7 mouse cellular contexts compared by ENCODE assay signal in genomic region chr5:136988420-136988819, GRCm38 (mm10). TPM values are rescaled to one million over a fixed set of nuclear protein-coding genes. Genes with fewer than 3 reads are reported as not detected.
DNase-seq lines count a peak whose midpoint lies in the region; ATAC-seq lines count a peak whose summit lies in the region.

No protein-coding gene starts in this region.

- H3K4me3 ChIP-seq in embryonic facial prominence, embryonic 11.5 days (ENCODE audit: low read depth, low read length): peak overlapping the region; percentile 91
- peak overlapping the region; percentile 94 for H3K4me3 ChIP-seq in hindbrain, embryonic 10.5 days
- H3K4me3 ChIP-seq in liver, embryonic 12.5 days: peak overlapping the region; percentile 88
- peak overlapping the region; percentile 56 for H3K4me3 ChIP-seq in neural tube, embryonic 13.5 days

- H3K9me3 ChIP-seq in embryonic facial prominence, embryonic 11.5 days (replicated peaks; ENCODE audit: control insufficient read depth, low read length): no peaks in the 10 kb centered on the region
- no peaks in the 10 kb centered on the region for H3K9me3 ChIP-seq in hindbrain, embryonic 10.5 days
- no peaks in the 10 kb centered on the region for H3K9me3 ChIP-seq in liver, embryonic 12.5 days (replicated peaks)
- H3K9me3 ChIP-seq in neural tube, embryonic 13.5 days: no peaks in the 10 kb centered on the region

- no peak overlapping the region for H3K27ac ChIP-seq in embryonic facial prominence, embryonic 11.5 days (replicated peaks; ENCODE audit: low read depth, low read length)
- H3K27ac ChIP-seq in hindbrain, embryonic 10.5 days: peak overlapping the region; percentile 100
- peak overlapping the region; percentile 12; the same call in 1 of the 2 replicates for H3K27ac ChIP-seq in liver, embryonic 12.5 days
- H3K27ac ChIP-seq in neural tube, embryonic 13.5 days (replicated peaks): 0 out of 2 replicates have a peak overlapping the region, but pooled peaks have one; percentile 97

- H3K9ac ChIP-seq in embryonic facial prominence, embryonic 11.5 days (replicated peaks; ENCODE audit: low read length): peak overlapping the region; percentile 97
- peak overlapping the region; percentile 95 for H3K9ac ChIP-seq in liver, embryonic 12.5 days
- peak overlapping the region; percentile 97 for H3K9ac ChIP-seq in neural tube, embryonic 13.5 days

- 81% methylated on average over 7 of the region's 7 CpGs for WGBS in embryonic facial prominence, embryonic 11.5 days
- WGBS in hindbrain, embryonic 10.5 days: 86% methylated on average over 7 of the region's 7 CpGs
- 66% methylated on average over 7 of the region's 7 CpGs for WGBS in liver, embryonic 12.5 days (ENCODE audit: insufficient replicate concordance)
- WGBS in neural tube, embryonic 13.5 days: 72% methylated on average over 7 of the region's 7 CpGs

- H3K4me2 ChIP-seq in embryonic facial prominence, embryonic 11.5 days (ENCODE audit: low read depth, low read length): peak overlapping the region; percentile 91
- peak overlapping the region; percentile 96 for H3K4me2 ChIP-seq in liver, embryonic 12.5 days
- H3K4me2 ChIP-seq in neural tube, embryonic 13.5 days: peak overlapping the region; percentile 86

- peaks cover 13% of the 10 kb centered on the region for H3K36me3 ChIP-seq in embryonic facial prominence, embryonic 11.5 days (replicated peaks; ENCODE audit: control insufficient read depth, insufficient read depth, low read depth, low read length)
- H3K36me3 ChIP-seq in hindbrain, embryonic 10.5 days: peaks cover 56% of the 10 kb centered on the region
- H3K36me3 ChIP-seq in liver, embryonic 12.5 days: peaks cover 62% of the 10 kb centered on the region
- peaks cover 60% of the 10 kb centered on the region for H3K36me3 ChIP-seq in neural tube, embryonic 13.5 days

- H3K27me3 ChIP-seq in embryonic facial prominence, embryonic 11.5 days (ENCODE audit: control insufficient read depth, insufficient read depth, low read length): no peaks in the 10 kb centered on the region
- H3K27me3 ChIP-seq in hindbrain, embryonic 10.5 days (ENCODE audit: insufficient read depth, poor library complexity, severe bottlenecking): no peaks in the 10 kb centered on the region
- H3K27me3 ChIP-seq in liver, embryonic 12.5 days (replicated peaks): no peaks in the 10 kb centered on the region
- no peaks in the 10 kb centered on the region for H3K27me3 ChIP-seq in neural tube, embryonic 13.5 days

- ATAC-seq in embryonic facial prominence, embryonic 11.5 days (replicated peaks; ENCODE audit: insufficient number of reproducible peaks, low FRiP score, low TSS enrichment, low read depth): no peak
- ATAC-seq in liver, embryonic 12.5 days: no peak
- ATAC-seq in neural tube, embryonic 13.5 days (ENCODE audit: low read depth): no peak

- DNase-seq in right cerebral cortex, adult 2 months (ENCODE audit: low spot score in 2 of 2): peak; percentile 28 to 41
- no peak for DNase-seq in right cerebral cortex, adult 18-20 months
- no peak for DNase-seq in embryonic facial prominence, embryonic 11.5 days (ENCODE audit: low spot score)
- DNase-seq in hindbrain, embryonic 10.5 days (ENCODE audit: low spot score): no peak
- DNase-seq in thymus, postnatal 25 days: no peak

- H3K4me1 ChIP-seq in embryonic facial prominence, embryonic 11.5 days (ENCODE audit: control insufficient read depth, insufficient read depth, low read length): no peaks in the 10 kb centered on the region
- peaks cover 25% of the 10 kb centered on the region for H3K4me1 ChIP-seq in hindbrain, embryonic 10.5 days (replicated peaks)
- H3K4me1 ChIP-seq in liver, embryonic 12.5 days: peaks cover 27% of the 10 kb centered on the region
- peaks cover 25% of the 10 kb centered on the region for H3K4me1 ChIP-seq in neural tube, embryonic 13.5 days (replicated peaks)

RNA-seq across cellular contexts. Expression of gene Znhit1, which starts 0.6 kb away (rescaled TPM):
- 101 and 104 TPM in 2 replicates for polyA plus RNA-seq in embryonic facial prominence, embryonic 11.5 days (2014; fragmentation: Nextera tagmentation; extraction: Ambion mirVana)
- 108 and 113 TPM in 2 replicates for polyA plus RNA-seq in hindbrain, embryonic 10.5 days (2016; fragmentation: Nextera tagmentation; extraction: Ambion mirVana)
- 67.0 and 68.7 TPM in 2 replicates for polyA plus RNA-seq in liver, embryonic 12.5 days (2016; fragmentation: Nextera tagmentation; extraction: Ambion mirVana)
- polyA plus RNA-seq in neural tube, embryonic 13.5 days (2015; fragmentation: Nextera tagmentation; extraction: Ambion mirVana): 91.3 and 110 TPM in 2 replicates

RNA-seq across cellular contexts. Expression of gene Plod3, which starts 1.6 kb away (rescaled TPM):
- 23.1 and 28.0 TPM in 2 replicates for polyA plus RNA-seq in embryonic facial prominence, embryonic 11.5 days (2014; fragmentation: Nextera tagmentation; extraction: Ambion mirVana)
- 40.6 and 43.3 TPM in 2 replicates for polyA plus RNA-seq in hindbrain, embryonic 10.5 days (2016; fragmentation: Nextera tagmentation; extraction: Ambion mirVana)
- 17.3 and 22.1 TPM in 2 replicates for polyA plus RNA-seq in liver, embryonic 12.5 days (2016; fragmentation: Nextera tagmentation; extraction: Ambion mirVana)
- polyA plus RNA-seq in neural tube, embryonic 13.5 days (2015; fragmentation: Nextera tagmentation; extraction: Ambion mirVana): 34.5 and 41.7 TPM in 2 replicates

RNA-seq across cellular contexts. Expression of gene Cldn15, which starts 22.0 kb away (rescaled TPM):
- 0.22 and 0.25 TPM in 2 replicates for polyA plus RNA-seq in embryonic facial prominence, embryonic 11.5 days (2014; fragmentation: Nextera tagmentation; extraction: Ambion mirVana)
- 0.09 and 0.38 TPM in 2 replicates for polyA plus RNA-seq in hindbrain, embryonic 10.5 days (2016; fragmentation: Nextera tagmentation; extraction: Ambion mirVana)
- polyA plus RNA-seq in liver, embryonic 12.5 days (2016; fragmentation: Nextera tagmentation; extraction: Ambion mirVana): 2.2 TPM in 2 replicates
- 0.17 and 0.39 TPM in 2 replicates for polyA plus RNA-seq in neural tube, embryonic 13.5 days (2015; fragmentation: Nextera tagmentation; extraction: Ambion mirVana)

RNA-seq across cellular contexts. Expression of gene Fis1, which starts 35.3 kb away (rescaled TPM):
- 298 and 318 TPM in 2 replicates for polyA plus RNA-seq in embryonic facial prominence, embryonic 11.5 days (2014; fragmentation: Nextera tagmentation; extraction: Ambion mirVana)
- 294 and 365 TPM in 2 replicates for polyA plus RNA-seq in hindbrain, embryonic 10.5 days (2016; fragmentation: Nextera tagmentation; extraction: Ambion mirVana)
- 210 and 211 TPM in 2 replicates for polyA plus RNA-seq in liver, embryonic 12.5 days (2016; fragmentation: Nextera tagmentation; extraction: Ambion mirVana)
- 327 and 376 TPM in 2 replicates for polyA plus RNA-seq in neural tube, embryonic 13.5 days (2015; fragmentation: Nextera tagmentation; extraction: Ambion mirVana)

RNA-seq across cellular contexts. Expression of gene Vgf, which starts 37.8 kb away (rescaled TPM):
- 0.68 and 0.72 TPM in 2 replicates for polyA plus RNA-seq in embryonic facial prominence, embryonic 11.5 days (2014; fragmentation: Nextera tagmentation; extraction: Ambion mirVana)
- 0.82 and 0.94 TPM in 2 replicates for polyA plus RNA-seq in hindbrain, embryonic 10.5 days (2016; fragmentation: Nextera tagmentation; extraction: Ambion mirVana)
- not detected in 2 replicates for polyA plus RNA-seq in liver, embryonic 12.5 days (2016; fragmentation: Nextera tagmentation; extraction: Ambion mirVana)
- 4.0 and 4.6 TPM in 2 replicates for polyA plus RNA-seq in neural tube, embryonic 13.5 days (2015; fragmentation: Nextera tagmentation; extraction: Ambion mirVana)

Comparison
In these comparisons a context has a peak if more than half of its experiments do, and no peak if none do; other contexts are left out.
1. DNase-seq: peak in right cerebral cortex, adult 2 months (2 of 2); none in right cerebral cortex, adult 18-20 months (single experiment), embryonic facial prominence, embryonic 11.5 days (single experiment), hindbrain, embryonic 10.5 days (single experiment) and thymus, postnatal 25 days (single experiment).
2. Peak in every context shown above with its lines, with median percentiles within 50 percentile points of each other: H3K4me2 ChIP-seq, H3K4me3 ChIP-seq and H3K9ac ChIP-seq.